Mouse (Mus musculus) embryonic facial prominence, embryonic 11.5 days (tissue): ENCODE data around the gene Krt84. TPM values are rescaled to one million over a fixed set of nuclear protein-coding genes. Genes with fewer than 3 reads are reported as not detected.

Experiments
- ATAC-seq: fragments of 200-750 bp; cut with Nextera tagmentation; replicated peaks from 2 replicates; pipeline ENCODE4 v1.8.0; 2017; ENCODE audit warnings: low read depth; ENCODE audit not compliant: insufficient number of reproducible peaks, low FRiP score, low TSS enrichment
- DNase-seq: peaks from one replicate; pipeline ENCODE4 v3.0.0-alpha.2; 2015; ENCODE audit warnings: low spot score
- H3K27ac ChIP-seq: fragments of 300-500 bp; sonication (generic); replicated peaks from 2 replicates; pipeline ENCODE4 v1.5.1; 2014; ENCODE audit warnings: mild to moderate bottlenecking, low read depth, low read length, control low read depth
- H3K27me3 ChIP-seq: fragments of 300-500 bp; sonication (generic); 2 replicates; pipeline ENCODE4 v1.6.1; 2014; ENCODE audit warnings: mild to moderate bottlenecking, low read length, moderate library complexity, mixed read lengths; ENCODE audit not compliant: control insufficient read depth, insufficient read depth
- H3K36me3 ChIP-seq: fragments of 300-500 bp; sonication (generic); replicated peaks from 2 replicates; pipeline ENCODE4 v1.6.1; 2014; ENCODE audit warnings: low read depth, mild to moderate bottlenecking, low read length, moderate library complexity, mixed read lengths; ENCODE audit not compliant: control insufficient read depth, insufficient read depth
- H3K4me1 ChIP-seq: fragments of 300-500 bp; sonication (generic); 2 replicates; pipeline ENCODE4 v1.6.1; 2014; ENCODE audit warnings: low read length, mixed read lengths; ENCODE audit not compliant: control insufficient read depth, insufficient read depth
- H3K4me2 ChIP-seq: fragments of 300-500 bp; sonication (generic); 2 replicates; pipeline ENCODE4 v1.6.1; 2014; ENCODE audit warnings: low read depth, mild to moderate bottlenecking, control low read depth, low read length, moderate library complexity
- H3K4me3 ChIP-seq: fragments of 300-500 bp; sonication (generic); 2 replicates; pipeline ENCODE4 v1.5.1; 2014; ENCODE audit warnings: low read depth, low read length, control low read depth
- H3K9ac ChIP-seq: fragments of 300-500 bp; sonication (generic); replicated peaks from 2 replicates; pipeline ENCODE4 v1.6.1; 2014; ENCODE audit warnings: mild to moderate bottlenecking, control low read depth, low read length
- H3K9me3 ChIP-seq: fragments of 300-500 bp; sonication (generic); replicated peaks from 2 replicates; pipeline ENCODE4 v1.6.1; 2016; ENCODE audit warnings: mild to moderate bottlenecking, low read length, inconsistent platforms, mixed read lengths; ENCODE audit not compliant: control insufficient read depth
- WGBS: fragments of 180-500 bp; shearing (Covaris S2); extraction: QIAGEN DNeasy Blood & Tissue Kit; methylation state at CpG from one replicate; pipeline ENCODE4 v1.1.7; 2014; 5-methylcytosine and 5-hydroxymethylcytosine counted together
- polyA plus RNA-seq: library from polyadenylated mRNA; unstranded; fragments of >200 nt; fragmentation: Nextera tagmentation; extraction: Ambion mirVana; gene quantifications from 2 replicates; pipeline ENCODE4 v1.2.1, GENCODE M21; 2014

Gene Krt84
- polyA plus RNA-seq, 1 experiment from 2014 or later: not detected

- Histone ChIP-seq H3K9me3 (no peaks in the 10 kb centered on the region), H3K4me3 (no peak overlapping the region), H3K4me1 (no peaks in the 10 kb centered on the region; the same call in 1 of the 2 replicates), H3K36me3 (no peaks in the 10 kb centered on the region), H3K4me2 (no peak overlapping the region), H3K27me3 (no peaks in the 10 kb centered on the region), H3K9ac (no peak overlapping the region), H3K27ac (no peak overlapping the region)
- no peak for DNase-seq
- 56% methylated on average over 8 of the region's 8 CpGs for WGBS
- ATAC-seq: no peak
Observed at GRCm38 (mm10) chr15:101492718-101493117, 39.9 kb downstream of the Krt84 start.

- no peak for ATAC-seq
- no peak for DNase-seq
- WGBS: 81% methylated on average over 6 of the region's 6 CpGs
- Histone ChIP-seq H3K9me3 (no peaks in the 10 kb centered on the region), H3K9ac (no peak within 1 kb of the TSS), H3K27me3 (no peaks in the 10 kb centered on the region), H3K27ac (no peak within 1 kb of the TSS), H3K4me3 (no peak within 1 kb of the TSS), H3K36me3 (no peaks in the 10 kb centered on the region), H3K4me1 (no peaks in the 10 kb centered on the region; the same call in 1 of the 2 replicates), H3K4me2 (no peak within 1 kb of the TSS)
Observed at GRCm38 (mm10) chr15:101491431-101491830, 41.2 kb downstream of the Krt84 start, which contains the start of gene Krt83. Gene Krt83 (minus strand): TSS chr15:101491512.

GRCm38 (mm10) chr15:101485911-101486635 is 46.5 kb downstream of the Krt84 start:
- Histone ChIP-seq H3K9me3 (no peaks in the 10 kb centered on the region), H3K4me1 (no peaks in the 10 kb centered on the region), H3K4me3 (no peak overlapping the region), H3K4me2 (no peak overlapping the region), H3K27me3 (no peaks in the 10 kb centered on the region), H3K9ac (no peak overlapping the region), H3K27ac (no peak overlapping the region), H3K36me3 (no peaks in the 10 kb centered on the region)
- ATAC-seq: no peak
- 82% methylated on average over 11 of the region's 11 CpGs for WGBS
- DNase-seq: no peak

GRCm38 (mm10) chr15:101484939-101485338 is 47.7 kb downstream of the Krt84 start:
- H3K4me1 ChIP-seq: no peaks in the 10 kb centered on the region
- no peak for ATAC-seq

GRCm38 (mm10) chr15:101483646-101484045 is 49.0 kb downstream of the Krt84 start:
- H3K27ac ChIP-seq: no peak overlapping the region
- H3K4me2 ChIP-seq: no peak overlapping the region
- peaks cover 6% of the 10 kb centered on the region; the same call in 1 of the 2 replicates for H3K4me1 ChIP-seq
- WGBS: 77% methylated on average over 1 of the region's 1 CpGs
- DNase-seq (no peak), ATAC-seq (no peak)
- peaks cover 2% of the 10 kb centered on the region; the same call in 1 of the 2 replicates for H3K27me3 ChIP-seq
- H3K9me3 ChIP-seq: no peaks in the 10 kb centered on the region
- no peaks in the 10 kb centered on the region for H3K36me3 ChIP-seq
- H3K9ac ChIP-seq: no peak overlapping the region
- no peak overlapping the region for H3K4me3 ChIP-seq

More at GRCm38 (mm10) chr15:101484939-101485338, 47.7 kb downstream of the Krt84 start:
- 86% methylated on average over 1 of the region's 1 CpGs for WGBS
- Histone ChIP-seq H3K4me2 (no peak overlapping the region), H3K4me3 (no peak overlapping the region), H3K27ac (no peak overlapping the region), H3K36me3 (no peaks in the 10 kb centered on the region), H3K9ac (no peak overlapping the region), H3K27me3 (no peaks in the 10 kb centered on the region), H3K9me3 (no peaks in the 10 kb centered on the region)
- DNase-seq: no peak

- 38% methylated on average over 4 of the region's 4 CpGs for WGBS
- ATAC-seq: no peak
- no peak overlapping the region for H3K27ac ChIP-seq
- H3K4me3 ChIP-seq: no peak overlapping the region
- no peak for DNase-seq
- peaks cover 6% of the 10 kb centered on the region; the same call in 1 of the 2 replicates for H3K4me1 ChIP-seq
- H3K4me2 ChIP-seq: no peak overlapping the region
- H3K9ac ChIP-seq: no peak overlapping the region
- no peaks in the 10 kb centered on the region for H3K9me3 ChIP-seq
- H3K36me3 ChIP-seq: no peaks in the 10 kb centered on the region
- peaks cover 2% of the 10 kb centered on the region; the same call in 1 of the 2 replicates for H3K27me3 ChIP-seq
Observed at GRCm38 (mm10) chr15:101482056-101482455, 50.6 kb downstream of the Krt84 start.

GRCm38 (mm10) chr15:101479666-101480060 is 53.0 kb downstream of the Krt84 start:
- ATAC-seq: no peak
- no peak overlapping the region for H3K27ac ChIP-seq
- 0 out of 2 replicates have a peak overlapping the region, but pooled peaks have one; percentile 7 for H3K9ac ChIP-seq
- peak; percentile 30 for DNase-seq
- WGBS: 37% methylated on average over 11 of the region's 11 CpGs
- H3K36me3 ChIP-seq: no peaks in the 10 kb centered on the region
- H3K4me3 ChIP-seq: peak overlapping the region; percentile 21
- peaks cover 2% of the 10 kb centered on the region; the same call in 1 of the 2 replicates for H3K27me3 ChIP-seq
- no peaks in the 10 kb centered on the region for H3K9me3 ChIP-seq
- H3K4me2 ChIP-seq: peak overlapping the region; percentile 57
- peaks cover 6% of the 10 kb centered on the region; the same call in 1 of the 2 replicates for H3K4me1 ChIP-seq

- Histone ChIP-seq H3K4me1 (peaks cover 6% of the 10 kb centered on the region; the same call in 1 of the 2 replicates), H3K4me2 (peak overlapping the region; percentile 57), H3K27me3 (peaks cover 2% of the 10 kb centered on the region; the same call in 1 of the 2 replicates), H3K4me3 (peak overlapping the region; percentile 21), H3K36me3 (no peaks in the 10 kb centered on the region), H3K27ac (no peak overlapping the region), H3K9ac (0 out of 2 replicates have a peak overlapping the region, but pooled peaks have one; percentile 7), H3K9me3 (no peaks in the 10 kb centered on the region)
- ATAC-seq: no peak
- peak; percentile 67 for DNase-seq
- WGBS: 7% methylated on average over 31 of the region's 31 CpGs
Observed at GRCm38 (mm10) chr15:101479007-101479665, 53.5 kb downstream of the Krt84 start.
